Mouse (Mus musculus): ENCODE measurements around the gene Gm20696. TPM values are rescaled to one million over a fixed set of nuclear protein-coding genes. Genes with fewer than 3 reads are reported as not detected.

The Gm20696 gene
- polyA plus RNA-seq, 1 experiment from 2014 or later, result 3.4 TPM

GRCm38 (mm10) chr6:99522359-99523108 lies 144.1 kb downstream of the Gm20696 start, which contains the start of gene Foxp1:
TSS of gene Foxp1 (minus strand) at chr6:99522721.
- Histone ChIP-seq H3K4me3 (peak within 1 kb of the TSS; percentile 94), H3K9ac (peak within 1 kb of the TSS; percentile 91), H3K4me2 (peak within 1 kb of the TSS; percentile 99), H3K27ac (replicated peaks) (peak within 1 kb of the TSS; percentile 100), H3K27me3 (no peaks in the 10 kb centered on the region), H3K9me3 (no peaks in the 10 kb centered on the region), H3K4me1 (replicated peaks) (peaks cover 34% of the 10 kb centered on the region), H3K36me3 (0 out of 2 replicates have a peak, but pooled peaks cover 3% of the 10 kb centered on the region)
- peak; percentile 39; the same call in 1 of the 2 replicates for ATAC-seq (ENCODE audit: low FRiP score, low read depth)
- WGBS, result under 1% methylated on average over 72 of the region's 72 CpGs

GRCm38 (mm10) chr6:99521641-99522358 lies 144.8 kb downstream of the Gm20696 start:
- H3K36me3 ChIP-seq, result no peaks in the 10 kb centered on the region
- peak; percentile 55 for ATAC-seq (ENCODE audit: low FRiP score, low read depth)
- no peaks in the 10 kb centered on the region for H3K27me3 ChIP-seq
- H3K4me1 ChIP-seq (replicated peaks), result peaks cover 34% of the 10 kb centered on the region
- peak overlapping the region; percentile 100 for H3K27ac ChIP-seq (replicated peaks)
- peak overlapping the region; percentile 99 for H3K4me2 ChIP-seq
- H3K4me3 ChIP-seq, result peak overlapping the region; percentile 94
- under 1% methylated on average over 64 of the region's 64 CpGs for WGBS
- H3K9me3 ChIP-seq, result no peaks in the 10 kb centered on the region
- H3K9ac ChIP-seq, result peak overlapping the region; percentile 91

GRCm38 (mm10) chr6:99521038-99521640 lies 145.5 kb downstream of the Gm20696 start:
- peak; percentile 49 for ATAC-seq (ENCODE audit: low FRiP score, low read depth)
- H3K9me3 ChIP-seq, result no peaks in the 10 kb centered on the region
- H3K27ac ChIP-seq (replicated peaks), result peak overlapping the region; percentile 100
- no peaks in the 10 kb centered on the region for H3K36me3 ChIP-seq
- H3K4me3 ChIP-seq, result peak overlapping the region; percentile 94
- H3K27me3 ChIP-seq, result no peaks in the 10 kb centered on the region
- H3K9ac ChIP-seq, result peak overlapping the region; percentile 91
- 1% methylated on average over 53 of the region's 54 CpGs for WGBS
- peaks cover 34% of the 10 kb centered on the region for H3K4me1 ChIP-seq (replicated peaks)
- peak overlapping the region; percentile 99 for H3K4me2 ChIP-seq

GRCm38 (mm10) chr6:99520676-99521037 lies 145.9 kb downstream of the Gm20696 start:
- Histone ChIP-seq H3K4me2 (peak overlapping the region; percentile 99), H3K9ac (peak overlapping the region; percentile 91), H3K9me3 (no peaks in the 10 kb centered on the region), H3K4me3 (peak overlapping the region; percentile 94), H3K4me1 (replicated peaks) (peaks cover 34% of the 10 kb centered on the region), H3K27ac (replicated peaks) (peak overlapping the region; percentile 100), H3K27me3 (no peaks in the 10 kb centered on the region), H3K36me3 (no peaks in the 10 kb centered on the region)
- no peak; the same call in 1 of the 2 replicates for ATAC-seq (ENCODE audit: low FRiP score, low read depth)
- 2% methylated on average over 14 of the region's 27 CpGs for WGBS

- Histone ChIP-seq H3K4me3 (peak overlapping the region; percentile 94), H3K27me3 (no peaks in the 10 kb centered on the region), H3K9me3 (no peaks in the 10 kb centered on the region), H3K4me1 (replicated peaks) (peaks cover 34% of the 10 kb centered on the region), H3K36me3 (no peaks in the 10 kb centered on the region), H3K4me2 (peak overlapping the region; percentile 99), H3K27ac (replicated peaks) (peak overlapping the region; percentile 100), H3K9ac (peak overlapping the region; percentile 91)
- WGBS, result 3% methylated on average over 38 of the region's 38 CpGs
- ATAC-seq (ENCODE audit: low FRiP score, low read depth), result no peak
Observed at GRCm38 (mm10) chr6:99519806-99520675, 146.6 kb downstream of the Gm20696 start.

- Histone ChIP-seq H3K4me3 (no peak overlapping the region), H3K9me3 (no peaks in the 10 kb centered on the region), H3K4me1 (replicated peaks) (peaks cover 33% of the 10 kb centered on the region), H3K9ac (no peak overlapping the region), H3K4me2 (peak overlapping the region; percentile 99), H3K27me3 (no peaks in the 10 kb centered on the region), H3K36me3 (no peaks in the 10 kb centered on the region), H3K27ac (replicated peaks) (no peak overlapping the region)
- ATAC-seq (ENCODE audit: low FRiP score, low read depth), result no peak
- 31% methylated on average over 4 of the region's 4 CpGs for WGBS
Observed at GRCm38 (mm10) chr6:99519052-99519451, 147.5 kb downstream of the Gm20696 start.

GRCm38 (mm10) chr6:99515667-99516199 lies 150.9 kb downstream of the Gm20696 start:
- Histone ChIP-seq H3K4me3 (no peak overlapping the region), H3K27me3 (no peaks in the 10 kb centered on the region), H3K4me2 (no peak overlapping the region), H3K36me3 (no peaks in the 10 kb centered on the region), H3K9ac (no peak overlapping the region), H3K9me3 (no peaks in the 10 kb centered on the region), H3K4me1 (replicated peaks) (peaks cover 13% of the 10 kb centered on the region), H3K27ac (replicated peaks) (no peak overlapping the region)
- WGBS, result 82% methylated on average over 7 of the region's 7 CpGs
- ATAC-seq (ENCODE audit: low FRiP score, low read depth), result no peak

GRCm38 (mm10) chr6:99511862-99512261 lies 154.7 kb downstream of the Gm20696 start:
- 55% methylated on average over 6 of the region's 6 CpGs for WGBS
- no peak overlapping the region for H3K4me3 ChIP-seq
- H3K27me3 ChIP-seq, result no peaks in the 10 kb centered on the region
- no peak overlapping the region for H3K9ac ChIP-seq
- no peaks in the 10 kb centered on the region for H3K9me3 ChIP-seq
- ATAC-seq (ENCODE audit: low FRiP score, low read depth), result no peak
- H3K4me1 ChIP-seq (replicated peaks), result peaks cover 16% of the 10 kb centered on the region
- H3K27ac ChIP-seq (replicated peaks), result no peak overlapping the region
- no peak overlapping the region for H3K4me2 ChIP-seq
- H3K36me3 ChIP-seq, result no peaks in the 10 kb centered on the region

- H3K4me2 ChIP-seq, result no peak overlapping the region
Observed at GRCm38 (mm10) chr6:99509189-99509592, 157.4 kb downstream of the Gm20696 start.

GRCm38 (mm10) chr6:99506816-99507215 lies 159.8 kb downstream of the Gm20696 start:
- Histone ChIP-seq H3K27me3 (no peaks in the 10 kb centered on the region), H3K4me3 (no peak overlapping the region), H3K4me1 (replicated peaks) (peaks cover 16% of the 10 kb centered on the region), H3K9ac (no peak overlapping the region), H3K27ac (replicated peaks) (no peak overlapping the region), H3K36me3 (no peaks in the 10 kb centered on the region), H3K9me3 (no peaks in the 10 kb centered on the region), H3K4me2 (no peak overlapping the region)
- WGBS, result 86% methylated on average over 6 of the region's 6 CpGs
- ATAC-seq (ENCODE audit: low FRiP score, low read depth), result no peak

More at GRCm38 (mm10) chr6:99509189-99509592, 157.4 kb downstream of the Gm20696 start:
- Histone ChIP-seq H3K4me1 (replicated peaks) (peaks cover 16% of the 10 kb centered on the region), H3K36me3 (no peaks in the 10 kb centered on the region), H3K9me3 (no peaks in the 10 kb centered on the region), H3K4me3 (no peak overlapping the region), H3K27ac (replicated peaks) (no peak overlapping the region), H3K9ac (no peak overlapping the region), H3K27me3 (no peaks in the 10 kb centered on the region)
- ATAC-seq (ENCODE audit: low FRiP score, low read depth), result peak; percentile 76
- WGBS, result 61% methylated on average over 9 of the region's 9 CpGs

- Histone ChIP-seq H3K27ac (replicated peaks) (no peak overlapping the region), H3K9ac (no peak overlapping the region), H3K4me3 (no peak overlapping the region), H3K36me3 (no peaks in the 10 kb centered on the region), H3K4me2 (no peak overlapping the region), H3K4me1 (replicated peaks) (no peaks in the 10 kb centered on the region), H3K27me3 (no peaks in the 10 kb centered on the region), H3K9me3 (no peaks in the 10 kb centered on the region)
- 82% methylated on average over 1 of the region's 1 CpGs for WGBS
- no peak for ATAC-seq (ENCODE audit: low FRiP score, low read depth)
Observed at GRCm38 (mm10) chr6:99503741-99504140, 162.9 kb downstream of the Gm20696 start.

All from hindbrain, embryonic 15.5 days (tissue).